ENCODE assay signal across 15 mouse cellular contexts in the genomic region with DNA sequence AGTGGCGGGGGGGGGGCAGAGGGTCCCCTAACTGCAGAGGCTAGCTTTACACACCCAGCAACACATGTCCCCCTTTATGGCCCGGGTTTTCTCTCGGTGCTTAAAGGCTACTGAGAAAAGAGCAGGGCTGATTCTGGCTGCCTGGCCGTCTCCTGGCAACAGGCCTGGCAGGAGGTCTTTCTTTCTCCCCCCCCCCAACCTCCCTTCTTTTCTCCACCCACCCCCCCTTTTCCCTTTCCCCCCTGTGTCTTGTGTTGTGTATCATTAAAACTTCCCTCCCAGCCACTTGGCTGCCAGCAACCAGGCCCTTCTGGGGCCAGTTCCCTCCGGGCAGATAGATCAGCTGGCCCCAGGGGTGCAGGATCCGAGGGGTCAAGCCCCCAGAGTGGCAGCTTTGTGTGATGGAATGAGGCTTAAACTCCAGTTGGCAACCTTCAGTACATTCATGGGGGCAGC. TPM values are rescaled to one million over a fixed set of nuclear protein-coding genes. Genes with fewer than 3 reads are reported as not detected.
A peak's percentile ranks its signal among the peaks of the same experiment; 100 is the strongest.
DNase-seq lines count a peak whose midpoint lies in the region; ATAC-seq lines count a peak whose summit lies in the region.
"Had no signal": no experiment of that assay in that cellular context is flagged by ENCODE, and none has a peak within 500 bp of the region (broad histone marks: within the 10 kb centered on the region; RNA-seq: fewer than 3 reads in every experiment).

No protein-coding gene starts in this region.

- no peak overlapping the region for H3K4me2 ChIP-seq in forebrain, embryonic 14.5 days (ENCODE audit: low read length)
- H3K4me2 ChIP-seq in neural tube, embryonic 14.5 days (ENCODE audit: low read depth, low read length) = no peak overlapping the region
- H3K4me2 ChIP-seq: heart, embryonic 13.5 days; limb, embryonic 13.5 days had no signal

- peaks cover 34% of the 10 kb centered on the region for H3K27me3 ChIP-seq in forebrain, embryonic 14.5 days (replicated peaks; ENCODE audit: control insufficient read depth, insufficient read depth, low read length)
- H3K27me3 ChIP-seq in neural tube, embryonic 14.5 days (ENCODE audit: control insufficient read depth, insufficient read depth, low read length) = peaks cover 5% of the 10 kb centered on the region
- peaks cover 61% of the 10 kb centered on the region for H3K27me3 ChIP-seq in limb, embryonic 10.5 days (ENCODE audit: low read depth, poor library complexity, severe bottlenecking)

- H3K27ac ChIP-seq in forebrain, embryonic 14.5 days (ENCODE audit: low read depth, low read length) = no peak overlapping the region
- H3K27ac ChIP-seq in neural tube, embryonic 14.5 days (ENCODE audit: low read depth, low read length) = no peak overlapping the region
- H3K27ac ChIP-seq in limb, embryonic 10.5 days = no peak overlapping the region
- H3K27ac ChIP-seq: heart, embryonic 13.5 days; kidney, postnatal 0 days; limb, embryonic 13.5 days had no signal

- ATAC-seq in forebrain, embryonic 14.5 days = no peak; the same call in 1 of the 2 replicates
- ATAC-seq in neural tube, embryonic 14.5 days (ENCODE audit: low read depth) = peak; percentile 72; the same call in 1 of the 2 replicates
- ATAC-seq in monocyte, adult 5-6 weeks (replicated peaks; ENCODE audit: insufficient number of reproducible peaks, low FRiP score, low TSS enrichment, poor library complexity, severe bottlenecking) = no peak
- ATAC-seq: liver, postnatal 0 days; Patski had no signal

- 4% methylated on average over 5 of the region's 6 CpGs for WGBS in forebrain, embryonic 14.5 days
- 3% methylated on average over 6 of the region's 6 CpGs for WGBS in neural tube, embryonic 14.5 days
- 8% methylated on average over 6 of the region's 6 CpGs for whole genome bisulfite sequencing in limb, embryonic 10.5 days

- no peak overlapping the region for H3K4me3 ChIP-seq in forebrain, embryonic 14.5 days (ENCODE audit: low read depth, low read length)
- H3K4me3 ChIP-seq in neural tube, embryonic 14.5 days (ENCODE audit: low read depth, low read length) = no peak overlapping the region
- H3K4me3 ChIP-seq in limb, embryonic 10.5 days = no peak overlapping the region
- H3K4me3 ChIP-seq: erythroblast, embryonic 14.5 days; heart, embryonic 13.5 days; limb, embryonic 13.5 days had no signal

- no peaks in the 10 kb centered on the region; the same call in 1 of the 2 replicates for H3K4me1 ChIP-seq in forebrain, embryonic 14.5 days (ENCODE audit: control insufficient read depth, insufficient read depth, low read length)
- H3K4me1 ChIP-seq in neural tube, embryonic 14.5 days (ENCODE audit: control insufficient read depth, insufficient read depth, low read length) = peaks cover 5% of the 10 kb centered on the region; the same call in 1 of the 2 replicates
- peaks cover 12% of the 10 kb centered on the region for H3K4me1 ChIP-seq in limb, embryonic 10.5 days
- H3K4me1 ChIP-seq: heart, embryonic 13.5 days had no signal

- H3K9ac ChIP-seq in forebrain, embryonic 14.5 days (ENCODE audit: low read length) = no peak overlapping the region
- H3K9ac ChIP-seq in neural tube, embryonic 14.5 days (replicated peaks; ENCODE audit: low read depth, low read length) = no peak overlapping the region
- H3K9ac ChIP-seq: heart, embryonic 13.5 days; limb, embryonic 13.5 days; liver, postnatal 0 days had no signal

- H3K36me3 ChIP-seq in forebrain, embryonic 14.5 days (ENCODE audit: control insufficient read depth, insufficient read depth, low read length) = no peaks in the 10 kb centered on the region
- H3K36me3 ChIP-seq in neural tube, embryonic 14.5 days (ENCODE audit: control insufficient read depth, insufficient read depth, low read length) = no peaks in the 10 kb centered on the region
- H3K36me3 ChIP-seq in limb, embryonic 10.5 days = no peaks in the 10 kb centered on the region
- H3K36me3 ChIP-seq: heart, embryonic 13.5 days; limb, embryonic 13.5 days had no signal

- DNase-seq in embryo, embryonic 10.5 days (ENCODE audit: low spot score) = peak; percentile 69
- peak; percentile 48 for DNase-seq in forebrain, embryonic 14.5 days (ENCODE audit: low spot score)
- DNase-seq in mesoderm, embryonic 11.5 days (ENCODE audit: low read depth, low spot score) = peak; percentile 58
- DNase-seq in lung, adult 18-20 months = no peak
- no peak for DNase-seq in limb, embryonic 10.5 days (ENCODE audit: low spot score)
- DNase-seq: gastrocnemius, postnatal 10 days; liver, postnatal 0 days; thymus, postnatal 25 days had no signal

- no peaks in the 10 kb centered on the region for H3K9me3 ChIP-seq in forebrain, embryonic 14.5 days (replicated peaks; ENCODE audit: control insufficient read depth, low read length)
- no peaks in the 10 kb centered on the region for H3K9me3 ChIP-seq in neural tube, embryonic 14.5 days (ENCODE audit: control insufficient read depth, low read length)
- H3K9me3 ChIP-seq in limb, embryonic 10.5 days (replicated peaks) = no peaks in the 10 kb centered on the region
- H3K9me3 ChIP-seq: heart, embryonic 13.5 days had no signal

RNA-seq across cellular contexts. Expression of gene Wnt3, which starts 8.4 kb away (rescaled TPM):
- polyA plus RNA-seq in forebrain, embryonic 14.5 days (2014; fragmentation: Nextera tagmentation; extraction: Ambion mirVana) = 5.7 and 6.6 TPM in 2 replicates
- polyA plus RNA-seq in neural tube, embryonic 14.5 days (2014; fragmentation: Nextera tagmentation; extraction: Ambion mirVana) = 9.5 and 11.2 TPM in 2 replicates
- polyA plus RNA-seq in limb, embryonic 10.5 days (2016; fragmentation: Nextera tagmentation; extraction: Ambion mirVana) = 5.3 and 5.8 TPM in 2 replicates
- not detected in 3 replicates for total RNA-seq in monocyte, adult 5-6 weeks (2017)
- polyA plus RNA-seq: erythroblast, embryonic 14.5 days; heart, embryonic 13.5 days; liver, postnatal 0 days; Patski had no signal

RNA-seq across cellular contexts. Expression of gene Wnt9b, which starts 16.0 kb away (rescaled TPM):
- polyA plus RNA-seq in forebrain, embryonic 14.5 days (2014; fragmentation: Nextera tagmentation; extraction: Ambion mirVana) = 0.10 and 0.26 TPM in 2 replicates
- polyA plus RNA-seq in neural tube, embryonic 14.5 days (2014; fragmentation: Nextera tagmentation; extraction: Ambion mirVana) = 0.14 and 0.25 TPM in 2 replicates
- 1.1 and 1.2 TPM in 2 replicates for polyA plus RNA-seq in limb, embryonic 10.5 days (2016; fragmentation: Nextera tagmentation; extraction: Ambion mirVana)
- total RNA-seq in monocyte, adult 5-6 weeks (2017) = not detected in 3 replicates
- polyA plus RNA-seq: erythroblast, embryonic 14.5 days; Patski had no signal

Comparison
In these comparisons a context has a peak if more than half of its experiments do, and no peak if none do; other contexts are left out.
1. DNase-seq: peak in embryo, embryonic 10.5 days (single experiment), forebrain, embryonic 14.5 days (single experiment) and mesoderm, embryonic 11.5 days (single experiment); none in lung, adult 18-20 months (0 of 2) and limb, embryonic 10.5 days (single experiment).